Mouse (Mus musculus): ENCODE results near the gene Dner. TPM values are rescaled to one million over a fixed set of nuclear protein-coding genes. Genes with fewer than 3 reads are reported as not detected.

The Dner gene
- polyA plus RNA-seq, 1 experiment from 2014 or later = 344 TPM

DNA sequence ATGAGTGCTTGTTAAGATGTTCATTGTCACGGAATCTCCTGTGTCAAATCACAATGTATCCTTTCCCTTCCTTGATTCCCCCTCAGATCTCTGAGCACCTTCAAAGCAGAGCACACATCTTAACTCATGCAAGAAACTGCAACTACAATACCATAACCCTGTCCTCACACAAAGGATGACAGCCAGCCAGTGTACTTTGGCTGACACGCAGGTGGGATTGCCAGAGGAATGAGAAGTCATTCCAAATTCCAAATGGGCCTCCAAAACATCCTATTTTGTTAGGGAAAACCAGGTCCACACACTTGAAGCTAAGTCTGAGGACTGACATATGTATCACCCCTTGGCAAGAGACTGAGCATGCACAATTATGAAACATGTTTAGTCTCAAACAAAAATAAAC is 286.5 kb downstream of the Dner start:
- Histone ChIP-seq H3K4me3 (replicated peaks) (no peak overlapping the region), H3K36me3 (peaks cover 14% of the 10 kb centered on the region), H3K9ac (replicated peaks) (no peak overlapping the region), H3K9me3 (replicated peaks) (no peaks in the 10 kb centered on the region), H3K27ac (replicated peaks) (no peak overlapping the region), H3K4me1 (0 out of 2 replicates have a peak, but pooled peaks cover 2% of the 10 kb centered on the region), H3K27me3 (replicated peaks) (no peaks in the 10 kb centered on the region), H3K4me2 (no peak overlapping the region)
- WGBS = 87% methylated on average over 2 of the region's 2 CpGs
- ATAC-seq (ENCODE audit: low FRiP score) = no peak

DNA sequence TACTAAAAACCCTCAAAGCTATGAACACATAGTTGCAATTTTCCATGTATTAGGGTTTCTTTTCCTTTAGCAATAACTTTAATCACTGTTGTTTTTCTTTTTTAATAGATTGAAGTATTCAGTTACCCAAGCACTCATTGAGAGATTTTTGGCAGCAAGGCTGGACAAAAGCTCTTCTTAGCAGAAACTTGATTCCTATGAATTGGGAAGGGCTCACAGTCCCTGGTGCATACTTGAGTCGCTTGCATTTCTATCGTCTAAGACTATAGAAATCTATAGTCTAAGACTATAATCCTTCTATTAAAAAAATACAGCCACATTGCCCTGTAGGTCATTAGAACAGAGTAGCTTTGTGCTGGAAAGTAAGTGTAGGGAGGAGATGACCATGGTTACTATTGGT is 287.1 kb downstream of the Dner start:
- Histone ChIP-seq H3K9ac (replicated peaks) (no peak overlapping the region), H3K27me3 (replicated peaks) (no peaks in the 10 kb centered on the region), H3K4me3 (replicated peaks) (no peak overlapping the region), H3K4me1 (0 out of 2 replicates have a peak, but pooled peaks cover 2% of the 10 kb centered on the region), H3K36me3 (peaks cover 14% of the 10 kb centered on the region), H3K27ac (replicated peaks) (no peak overlapping the region), H3K4me2 (no peak overlapping the region), H3K9me3 (replicated peaks) (no peaks in the 10 kb centered on the region)
- no peak for ATAC-seq (ENCODE audit: low FRiP score)
- WGBS = 88% methylated on average over 2 of the region's 2 CpGs

DNA sequence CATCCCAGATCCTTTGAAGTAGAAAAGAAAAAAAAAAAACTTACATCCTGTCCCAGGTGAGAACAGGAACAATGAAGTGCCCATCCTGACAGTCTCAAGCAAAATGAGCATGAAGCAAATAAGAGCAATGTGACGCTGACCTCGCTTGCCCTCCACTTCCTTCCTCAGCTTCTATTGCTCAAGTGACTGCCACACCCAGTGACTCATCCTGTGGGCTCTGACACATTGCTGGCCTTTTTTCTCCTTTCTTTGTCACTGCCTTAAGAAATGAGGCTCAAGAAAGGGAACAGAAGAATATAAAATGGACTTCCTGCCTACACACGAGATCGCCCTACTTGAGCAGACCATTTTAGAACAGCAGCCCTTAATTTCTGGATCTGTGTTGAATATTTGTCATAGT is 289.1 kb downstream of the Dner start:
- Histone ChIP-seq H3K9me3 (replicated peaks) (no peaks in the 10 kb centered on the region), H3K9ac (replicated peaks) (no peak overlapping the region), H3K4me3 (replicated peaks) (no peak overlapping the region), H3K27ac (replicated peaks) (no peak overlapping the region), H3K4me1 (0 out of 2 replicates have a peak, but pooled peaks cover 2% of the 10 kb centered on the region), H3K36me3 (0 out of 2 replicates have a peak, but pooled peaks cover under 1% of the 10 kb centered on the region), H3K4me2 (no peak overlapping the region), H3K27me3 (replicated peaks) (no peaks in the 10 kb centered on the region)
- no peak for ATAC-seq (ENCODE audit: low FRiP score)
- WGBS = 84% methylated on average over 4 of the region's 4 CpGs

DNA sequence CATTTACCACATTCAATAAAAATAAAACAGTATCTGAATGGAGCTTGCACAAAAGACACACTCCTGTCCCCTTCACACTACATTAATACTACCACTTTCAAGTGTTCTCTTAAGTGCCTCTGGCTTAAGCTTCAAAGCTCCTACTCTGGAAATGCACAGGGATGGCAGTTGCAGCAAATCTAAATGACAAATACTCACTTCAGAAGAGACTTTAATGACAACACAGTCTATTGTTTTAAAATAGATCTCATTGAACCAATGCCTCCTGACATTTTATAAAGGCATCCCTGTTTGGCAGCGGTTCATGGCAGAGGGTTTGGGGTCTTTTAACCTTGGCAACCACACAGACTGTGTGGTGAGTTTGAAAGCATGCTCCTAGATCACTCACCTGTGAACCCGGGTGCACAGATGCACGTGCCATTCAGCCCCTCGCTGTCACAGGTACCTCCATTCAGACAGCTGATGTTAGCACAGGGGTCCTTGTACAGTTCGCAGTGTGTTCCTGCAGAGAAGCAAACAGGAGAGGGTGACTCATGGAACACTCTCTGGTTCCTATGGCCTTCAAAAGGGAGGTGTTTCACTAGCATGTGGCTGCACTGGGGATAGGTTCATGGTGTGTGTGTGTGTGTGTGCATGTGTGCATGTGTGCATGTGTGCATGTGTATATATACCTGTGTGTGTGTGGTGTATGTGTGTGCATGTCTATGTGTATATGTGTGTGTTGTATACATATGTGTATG is 290.3 kb downstream of the Dner start:
- Histone ChIP-seq H3K4me1 (0 out of 2 replicates have a peak, but pooled peaks cover 2% of the 10 kb centered on the region), H3K27me3 (replicated peaks) (no peaks in the 10 kb centered on the region), H3K27ac (replicated peaks) (no peak overlapping the region), H3K4me3 (replicated peaks) (no peak overlapping the region), H3K4me2 (no peak overlapping the region), H3K9me3 (replicated peaks) (no peaks in the 10 kb centered on the region), H3K36me3 (no peaks in the 10 kb centered on the region), H3K9ac (replicated peaks) (no peak overlapping the region)
- WGBS = 77% methylated on average over 5 of the region's 5 CpGs
- no peak for ATAC-seq (ENCODE audit: low FRiP score)

DNA sequence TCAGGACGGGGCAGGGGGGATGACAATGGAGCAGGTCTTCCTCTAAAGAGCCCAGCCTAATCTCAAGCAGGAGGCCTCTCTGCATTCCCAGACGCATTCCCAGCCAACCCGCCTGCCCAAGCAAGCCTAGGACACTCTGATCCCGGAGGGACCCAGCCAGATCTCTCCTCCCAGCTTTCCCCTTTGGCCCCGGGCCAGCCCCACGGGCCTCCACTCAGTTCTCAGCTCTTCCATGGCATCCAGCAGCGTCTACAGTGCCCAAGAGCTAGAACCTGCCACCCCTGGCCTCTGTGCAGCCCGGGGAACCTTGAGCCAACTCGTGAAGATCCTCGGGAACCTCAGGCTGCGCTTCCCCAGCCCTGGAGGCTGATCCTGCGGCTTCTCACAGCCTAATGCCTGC is 291.1 kb downstream of the Dner start:
- H3K9ac ChIP-seq (replicated peaks) = no peak overlapping the region
- no peaks in the 10 kb centered on the region for H3K36me3 ChIP-seq
- no peaks in the 10 kb centered on the region for H3K27me3 ChIP-seq (replicated peaks)
- no peak overlapping the region for H3K27ac ChIP-seq (replicated peaks)
- 0 out of 2 replicates have a peak, but pooled peaks cover 2% of the 10 kb centered on the region for H3K4me1 ChIP-seq
- ATAC-seq (ENCODE audit: low FRiP score) = no peak
- H3K9me3 ChIP-seq (replicated peaks) = no peaks in the 10 kb centered on the region
- 56% methylated on average over 12 of the region's 12 CpGs for WGBS
- H3K4me3 ChIP-seq (replicated peaks) = no peak overlapping the region
- H3K4me2 ChIP-seq = no peak overlapping the region

DNA sequence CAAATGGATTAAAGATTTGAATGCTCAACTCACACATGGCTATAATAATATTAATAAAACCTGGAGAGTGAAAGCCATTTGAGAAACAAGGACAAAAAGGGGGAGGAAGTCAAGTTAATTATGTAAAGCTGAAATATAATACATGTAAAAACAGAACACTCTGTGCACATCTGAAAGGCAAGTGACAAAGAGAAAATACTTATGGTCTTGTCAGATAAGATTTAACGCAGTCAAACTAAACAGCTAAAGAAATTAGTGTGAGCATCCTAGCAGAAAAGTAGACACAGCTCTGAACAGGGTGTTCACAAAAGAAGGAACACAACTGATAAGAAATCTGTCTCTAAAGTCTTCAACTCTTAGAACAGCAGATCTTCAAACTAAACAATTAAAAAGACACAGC is 293.9 kb downstream of the Dner start:
- no peak overlapping the region for H3K4me3 ChIP-seq (replicated peaks)
- no peak overlapping the region for H3K9ac ChIP-seq (replicated peaks)
- WGBS = 90% methylated on average over 1 of the region's 1 CpGs
- H3K4me1 ChIP-seq = 0 out of 2 replicates have a peak, but pooled peaks cover 2% of the 10 kb centered on the region
- no peaks in the 10 kb centered on the region for H3K27me3 ChIP-seq (replicated peaks)
- no peak for ATAC-seq (ENCODE audit: low FRiP score)
- no peak overlapping the region for H3K4me2 ChIP-seq
- no peaks in the 10 kb centered on the region for H3K36me3 ChIP-seq
- H3K9me3 ChIP-seq (replicated peaks) = no peaks in the 10 kb centered on the region
- H3K27ac ChIP-seq (replicated peaks) = no peak overlapping the region

DNA sequence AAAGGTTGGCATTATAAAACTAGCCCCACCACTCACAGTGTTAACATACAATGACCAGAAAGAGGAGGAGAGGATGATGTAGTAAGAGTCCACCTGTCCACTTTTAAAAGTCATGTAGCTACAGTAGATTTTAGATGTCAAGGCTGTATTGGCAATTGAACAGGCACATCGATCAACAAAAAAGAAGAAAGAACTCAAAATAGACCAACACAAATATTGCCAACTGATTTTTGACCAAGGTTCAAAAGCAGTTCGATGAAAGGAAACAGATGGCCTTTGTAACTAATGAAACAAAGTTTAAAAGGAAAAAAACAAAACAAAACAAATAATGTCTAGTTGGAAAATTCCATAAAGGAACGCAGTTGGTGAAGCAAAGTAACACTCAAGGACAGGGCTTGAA is 296.4 kb downstream of the Dner start:
- H3K36me3 ChIP-seq = 0 out of 2 replicates have a peak, but pooled peaks cover 6% of the 10 kb centered on the region
- no peak overlapping the region for H3K27ac ChIP-seq (replicated peaks)
- 92% methylated on average over 3 of the region's 3 CpGs for WGBS
- no peak overlapping the region for H3K9ac ChIP-seq (replicated peaks)
- ATAC-seq (ENCODE audit: low FRiP score) = no peak
- H3K9me3 ChIP-seq (replicated peaks) = no peaks in the 10 kb centered on the region
- no peaks in the 10 kb centered on the region for H3K4me1 ChIP-seq
- H3K27me3 ChIP-seq (replicated peaks) = no peaks in the 10 kb centered on the region
- H3K4me3 ChIP-seq (replicated peaks) = no peak overlapping the region
- H3K4me2 ChIP-seq = no peak overlapping the region

DNA sequence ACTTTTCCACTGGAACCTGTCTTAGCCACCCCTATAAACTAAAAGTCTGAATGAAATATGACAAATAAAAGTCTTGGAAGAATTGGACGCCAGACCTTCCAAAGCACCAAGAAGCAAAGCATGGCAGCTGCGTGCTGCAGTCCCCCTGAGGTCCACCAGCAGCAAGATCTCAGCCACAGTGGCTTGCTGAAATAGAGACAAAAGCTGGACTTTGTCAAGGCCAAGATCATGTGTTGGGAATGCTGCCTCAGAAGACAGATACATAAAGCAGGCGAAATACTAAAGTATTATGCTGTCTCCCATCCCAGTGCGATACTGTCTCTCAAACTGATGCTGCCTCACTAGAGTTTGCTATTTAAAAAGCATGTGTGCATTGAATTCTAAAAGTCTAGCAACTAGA is 296.9 kb downstream of the Dner start:
- no peaks in the 10 kb centered on the region for H3K9me3 ChIP-seq (replicated peaks)

DNA sequence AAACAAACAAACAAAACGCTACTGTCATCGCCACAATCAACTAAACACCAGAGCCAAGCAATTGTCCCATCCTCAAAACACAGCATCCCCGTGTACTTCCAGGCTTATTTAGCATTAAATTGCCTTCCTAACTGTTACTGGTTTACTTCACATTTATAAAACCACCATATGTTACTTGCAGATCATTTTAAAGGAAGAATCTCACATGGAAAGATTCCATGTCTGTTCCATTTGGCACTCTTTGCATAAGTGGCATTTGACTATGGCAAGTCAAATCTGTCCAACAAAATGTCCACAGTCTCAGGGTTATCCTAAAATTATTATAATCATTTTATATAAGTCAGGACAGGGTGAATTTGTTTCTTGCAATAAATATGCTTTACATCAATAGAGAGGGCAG is 299.2 kb downstream of the Dner start:
- Histone ChIP-seq H3K9ac (replicated peaks) (no peak overlapping the region), H3K4me2 (no peak overlapping the region), H3K4me1 (no peaks in the 10 kb centered on the region), H3K36me3 (peaks cover 11% of the 10 kb centered on the region; the same call in 1 of the 2 replicates), H3K27ac (replicated peaks) (no peak overlapping the region), H3K27me3 (replicated peaks) (no peaks in the 10 kb centered on the region), H3K4me3 (replicated peaks) (no peak overlapping the region), H3K9me3 (replicated peaks) (no peaks in the 10 kb centered on the region)
- ATAC-seq (ENCODE audit: low FRiP score) = no peak
- 73% methylated on average over 3 of the region's 3 CpGs for WGBS

More for the DNA sequence above, 296.9 kb downstream of the Dner start:
- 89% methylated on average over 4 of the region's 4 CpGs for WGBS
- H3K27me3 ChIP-seq (replicated peaks) = no peaks in the 10 kb centered on the region
- ATAC-seq (ENCODE audit: low FRiP score) = no peak
- no peaks in the 10 kb centered on the region for H3K4me1 ChIP-seq
- no peak overlapping the region for H3K9ac ChIP-seq (replicated peaks)
- H3K4me3 ChIP-seq (replicated peaks) = no peak overlapping the region
- H3K27ac ChIP-seq (replicated peaks) = no peak overlapping the region; the same call in 1 of the 2 replicates
- peaks cover 11% of the 10 kb centered on the region; the same call in 1 of the 2 replicates for H3K36me3 ChIP-seq
- H3K4me2 ChIP-seq = no peak overlapping the region

DNA sequence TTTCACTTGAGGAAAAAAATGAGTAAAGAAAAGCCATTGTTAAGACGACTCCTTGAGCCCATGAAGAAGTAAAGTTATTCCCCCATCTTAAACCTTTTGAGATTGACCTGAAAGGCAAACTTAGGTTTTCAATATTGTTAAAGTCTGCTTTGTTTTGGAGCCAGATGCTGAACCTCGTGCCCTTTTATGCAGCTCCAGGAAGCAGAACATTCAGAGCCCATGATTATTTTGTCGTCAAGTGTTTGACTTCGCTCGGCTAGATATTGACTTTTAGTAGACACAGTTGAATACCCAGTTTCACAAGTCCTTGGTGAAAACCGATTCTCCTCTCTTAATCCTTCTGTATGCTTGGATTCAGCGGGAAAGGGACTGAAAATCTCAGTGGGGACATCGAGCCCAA is 300.1 kb downstream of the Dner start:
- no peak for ATAC-seq (ENCODE audit: low FRiP score)
- Histone ChIP-seq H3K4me3 (replicated peaks) (no peak overlapping the region), H3K36me3 (peaks cover 11% of the 10 kb centered on the region; the same call in 1 of the 2 replicates), H3K9me3 (replicated peaks) (no peaks in the 10 kb centered on the region), H3K4me1 (no peaks in the 10 kb centered on the region), H3K9ac (replicated peaks) (no peak overlapping the region), H3K27me3 (replicated peaks) (no peaks in the 10 kb centered on the region), H3K4me2 (no peak overlapping the region), H3K27ac (replicated peaks) (no peak overlapping the region)
- WGBS = 90% methylated on average over 8 of the region's 8 CpGs

DNA sequence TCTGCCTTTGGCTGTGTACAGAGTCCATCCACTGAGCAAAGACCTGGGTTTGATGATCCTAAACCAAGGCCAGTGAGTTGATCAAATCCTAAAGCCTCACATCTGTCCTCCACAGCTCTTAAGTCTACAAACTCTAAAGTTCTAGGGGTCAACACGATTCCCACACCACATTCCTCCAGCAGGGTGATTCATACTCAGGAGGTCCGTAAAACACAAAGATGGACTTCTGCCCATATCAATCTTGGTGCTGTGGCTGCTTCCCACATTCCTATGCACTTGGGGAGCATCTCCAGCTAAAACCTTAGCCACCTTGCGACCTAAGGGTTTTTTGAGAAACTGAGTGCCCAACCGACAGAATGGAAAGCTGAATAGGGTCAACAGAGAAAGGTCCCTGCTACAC is 305.1 kb downstream of the Dner start:
- Histone ChIP-seq H3K27ac (replicated peaks) (no peak overlapping the region), H3K9ac (replicated peaks) (no peak overlapping the region), H3K27me3 (replicated peaks) (no peaks in the 10 kb centered on the region), H3K4me1 (peaks cover 18% of the 10 kb centered on the region), H3K9me3 (replicated peaks) (no peaks in the 10 kb centered on the region), H3K36me3 (peaks cover 16% of the 10 kb centered on the region), H3K4me2 (no peak overlapping the region), H3K4me3 (replicated peaks) (no peak overlapping the region)
- no peak for ATAC-seq (ENCODE audit: low FRiP score)
- WGBS = 92% methylated on average over 4 of the region's 4 CpGs

DNA sequence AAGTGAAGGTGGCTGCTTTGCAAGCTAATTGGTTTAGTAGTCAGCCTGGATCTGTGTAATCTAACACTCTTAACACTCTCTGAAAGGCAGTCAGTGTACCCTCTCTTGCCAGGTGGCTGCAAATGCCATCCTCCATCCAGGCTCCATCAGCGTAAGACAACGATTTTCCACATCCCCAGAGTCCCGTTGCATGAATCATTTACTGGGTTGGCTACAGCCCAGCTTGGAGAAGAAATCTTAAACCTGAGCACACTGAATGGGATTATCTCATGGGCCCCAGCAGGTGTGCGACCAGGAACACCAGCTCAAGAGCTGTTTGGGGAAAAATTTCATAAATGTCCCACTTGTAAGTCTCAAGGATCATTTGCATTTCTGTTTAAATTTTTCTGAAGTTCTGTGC is 308.4 kb downstream of the Dner start:
- Histone ChIP-seq H3K4me1 (peaks cover 18% of the 10 kb centered on the region), H3K4me2 (no peak overlapping the region), H3K36me3 (peaks cover 19% of the 10 kb centered on the region), H3K9ac (replicated peaks) (no peak overlapping the region), H3K9me3 (replicated peaks) (no peaks in the 10 kb centered on the region), H3K27ac (replicated peaks) (peak overlapping the region; percentile 0; the same call in 1 of the 2 replicates), H3K4me3 (replicated peaks) (no peak overlapping the region), H3K27me3 (replicated peaks) (no peaks in the 10 kb centered on the region)
- peak; percentile 40; the same call in 1 of the 2 replicates for ATAC-seq (ENCODE audit: low FRiP score)
- WGBS = 44% methylated on average over 4 of the region's 4 CpGs
